Mouse (Mus musculus) MEL (cell line): ENCODE measurements around the gene Sarm1. TPM values are rescaled to one million over a fixed set of nuclear protein-coding genes. Genes with fewer than 3 reads are reported as not detected.
"Not testable (repeated sequence)": the region's sequence is repeated elsewhere in the genome, so short reads cannot be mapped to it uniquely, and the experiment has no call there.

Experiments used
- DNase-seq: peaks from one replicate; pipeline ENCODE4 v3.0.0; 2011; ENCODE audit warnings: low read depth, low spot score
- H3K27ac ChIP-seq: 2 replicates; pipeline ENCODE4 v1.5.1; 2012; ENCODE audit warnings: low read depth, mild to moderate bottlenecking, control low read depth, low read length, moderate library complexity; ENCODE audit not compliant: control insufficient read depth
- H3K27me3 ChIP-seq, 2 experiments: fragments of 150-350 bp in 1 of 2; sonication (generic) in 1 of 2; 2 replicates each; pipeline ENCODE4 v1.6.1; 2012; ENCODE audit warnings: low read length in 2 of 2, mild to moderate bottlenecking in 2 of 2, improper control_type of control experiment in 1 of 2, moderate library complexity in 1 of 2; ENCODE audit not compliant: insufficient read depth in 2 of 2, control insufficient read depth in 1 of 2
- H3K36me3 ChIP-seq, 2 experiments: 2 replicates each; pipeline ENCODE4 v1.6.1; 2012 to 2014; ENCODE audit warnings: low read length in 2 of 2, improper control_type of control experiment in 1 of 2, inconsistent platforms in 1 of 2, mild to moderate bottlenecking in 1 of 2; ENCODE audit not compliant: insufficient read depth in 2 of 2, control insufficient read depth in 1 of 2
- H3K4me1 ChIP-seq, 2 experiments: fragments of 150-350 bp in 1 of 2; sonication (generic) in 1 of 2; 2 replicates each; pipeline ENCODE4 v1.6.1; 2012; ENCODE audit warnings: low read length in 2 of 2, improper control_type of control experiment in 1 of 2, mild to moderate bottlenecking in 1 of 2; ENCODE audit not compliant: insufficient read depth in 2 of 2, control insufficient read depth in 1 of 2
- H3K4me3 ChIP-seq, 2 experiments: fragments of 150-350 bp in 1 of 2; sonication (generic) in 1 of 2; 2 replicates each; pipeline ENCODE4 v1.5.1; 2012; ENCODE audit warnings: low read depth in 2 of 2, low read length in 2 of 2, mild to moderate bottlenecking in 2 of 2, moderate library complexity in 2 of 2, control low read depth in 1 of 2, improper control_type of control experiment in 1 of 2; ENCODE audit not compliant: control insufficient read depth in 1 of 2, insufficient read depth in 1 of 2
- H3K79me2 ChIP-seq: 2 replicates; pipeline ENCODE4 v1.6.1; 2012; ENCODE audit warnings: mild to moderate bottlenecking, low read length, moderate library complexity; ENCODE audit not compliant: control insufficient read depth, poor library complexity, insufficient read depth
- H3K9ac ChIP-seq: 2 replicates; pipeline ENCODE4 v1.6.1; 2012; ENCODE audit warnings: low read depth, mild to moderate bottlenecking, control low read depth, low read length, moderate library complexity; ENCODE audit not compliant: control insufficient read depth, poor library complexity, severe bottlenecking
- H3K9me3 ChIP-seq: fragments of 150-350 bp; sonication (generic); replicated peaks from 2 replicates; pipeline ENCODE4 v1.6.1; 2012; ENCODE audit warnings: mild to moderate bottlenecking, low read length, improper control_type of control experiment, moderate library complexity; ENCODE audit not compliant: insufficient read depth
- CTCF ChIP-seq, 3 experiments: IDR thresholded peaks in 2 of 3; conservative IDR thresholded peaks in 1 of 3; 2 replicates each; pipeline ENCODE4 v1.5.1; 2011 to 2012; ENCODE audit warnings: low read length in 3 of 3, low read depth in 2 of 3, mild to moderate bottlenecking in 2 of 3, improper control_type of control experiment in 1 of 3, inconsistent platforms in 1 of 3, mixed read lengths in 1 of 3, moderate library complexity in 1 of 3; ENCODE audit not compliant: control insufficient read depth in 1 of 3, insufficient read depth in 1 of 3, poor library complexity in 1 of 3, severe bottlenecking in 1 of 3
- ELF1 ChIP-seq: IDR thresholded peaks from 2 replicates; pipeline ENCODE4 v1.6.1; 2014; ENCODE audit warnings: low read depth, mild to moderate bottlenecking, inconsistent platforms, low read length, improper control_type of control experiment, moderate library complexity
- EP300 ChIP-seq, 2 experiments: IDR thresholded peaks; 2 replicates each; pipeline ENCODE4 v1.6.1; 2011; ENCODE audit warnings: improper control_type of control experiment in 2 of 2, low read length in 2 of 2, low read depth in 1 of 2, mild to moderate bottlenecking in 1 of 2
- ETS1 ChIP-seq: IDR thresholded peaks from 2 replicates; pipeline ENCODE4 v1.6.1; 2012; ENCODE audit warnings: low read depth, mild to moderate bottlenecking, inconsistent platforms, low read length, improper control_type of control experiment, moderate library complexity
- GABPA ChIP-seq: IDR thresholded peaks from 2 replicates; pipeline ENCODE4 v1.6.1; 2012; ENCODE audit warnings: low read depth, mild to moderate bottlenecking, inconsistent platforms, low read length, improper control_type of control experiment, moderate library complexity
- GATA1 ChIP-seq: IDR thresholded peaks from 2 replicates; pipeline ENCODE4 v1.6.1; 2011; ENCODE audit warnings: low read depth, low read length, improper control_type of control experiment
- HCFC1 ChIP-seq: IDR thresholded peaks from 2 replicates; pipeline ENCODE4 v1.6.1; 2012; ENCODE audit warnings: low read depth, mild to moderate bottlenecking, inconsistent platforms, low read length, improper control_type of control experiment, moderate library complexity
- MAFK ChIP-seq: IDR thresholded peaks from 2 replicates; pipeline ENCODE4 v1.6.1; 2011; ENCODE audit warnings: low read depth, mild to moderate bottlenecking, low read length, improper control_type of control experiment, borderline replicate concordance
- MEF2A ChIP-seq: IDR thresholded peaks from 2 replicates; pipeline ENCODE4 v1.6.1; 2014; ENCODE audit warnings: low read depth, mild to moderate bottlenecking, inconsistent platforms, low read length, improper control_type of control experiment; ENCODE audit not compliant: poor library complexity, insufficient replicate concordance, severe bottlenecking; ENCODE audit errors: extremely low read depth
- MXI1 ChIP-seq: IDR thresholded peaks from 2 replicates; pipeline ENCODE4 v1.6.1; 2011; ENCODE audit warnings: mild to moderate bottlenecking, low read depth, low read length, improper control_type of control experiment
- POLR2AphosphoS2 ChIP-seq: IDR thresholded peaks from 2 replicates; pipeline ENCODE4 v1.6.1; 2011; ENCODE audit warnings: low read length, improper control_type of control experiment
- RAD21 ChIP-seq: IDR thresholded peaks from 2 replicates; pipeline ENCODE4 v1.6.1; 2011; ENCODE audit warnings: mild to moderate bottlenecking, low read depth, low read length, improper control_type of control experiment
- SMC3 ChIP-seq: IDR thresholded peaks from 2 replicates; pipeline ENCODE4 v1.6.1; 2011; ENCODE audit warnings: low read depth, low read length, improper control_type of control experiment
- TBP ChIP-seq: IDR thresholded peaks from 2 replicates; pipeline ENCODE4 v1.8.0; 2011; ENCODE audit warnings: low read depth, low read length, improper control_type of control experiment
- TCF12 ChIP-seq: IDR thresholded peaks from 2 replicates; pipeline ENCODE4 v1.6.1; 2014; ENCODE audit warnings: low read depth, mild to moderate bottlenecking, inconsistent platforms, low read length, improper control_type of control experiment, moderate library complexity
- UBTF ChIP-seq: IDR thresholded peaks from 2 replicates; pipeline ENCODE4 v1.6.1; 2012; ENCODE audit warnings: low read depth, mild to moderate bottlenecking, inconsistent platforms, low read length, improper control_type of control experiment, moderate library complexity, borderline replicate concordance; ENCODE audit not compliant: insufficient read depth
- USF2 ChIP-seq, 2 experiments: IDR thresholded peaks; 2 replicates each; pipeline ENCODE4 v1.6.1; 2011 to 2012; ENCODE audit warnings: improper control_type of control experiment in 2 of 2, low read length in 2 of 2, borderline replicate concordance in 1 of 2, inconsistent platforms in 1 of 2, low read depth in 1 of 2, mild to moderate bottlenecking in 1 of 2; ENCODE audit not compliant: insufficient read depth in 1 of 2
- ZC3H11A ChIP-seq: IDR thresholded peaks from 2 replicates; pipeline ENCODE4 v1.6.1; 2012; ENCODE audit warnings: low read depth, mild to moderate bottlenecking, inconsistent platforms, low read length, improper control_type of control experiment
- ZKSCAN1 ChIP-seq: IDR thresholded peaks from 2 replicates; pipeline ENCODE4 v1.6.1; 2012; ENCODE audit warnings: low read depth, mild to moderate bottlenecking, inconsistent platforms, low read length, improper control_type of control experiment, moderate library complexity
- ZNF384 ChIP-seq: IDR thresholded peaks from 2 replicates; pipeline ENCODE4 v1.6.1; 2012; ENCODE audit warnings: low read depth, mild to moderate bottlenecking, inconsistent platforms, low read length, improper control_type of control experiment
- polyA plus RNA-seq, 2 experiments: library from polyadenylated mRNA; stranded (reverse) in 1 of 2; unstranded in 1 of 2; fragments of >175 nt in 1 of 2; fragments of >200 nt in 1 of 2; gene quantifications; 2 replicates each; pipeline versions ENCODE4 v1.2.1 to v1.2.4; 2012; ENCODE audit warnings: low replicate concordance in 2 of 2, low read depth in 1 of 2; ENCODE audit not compliant: insufficient read length in 2 of 2, insufficient read depth in 1 of 2, missing spikeins in 1 of 2
- total RNA-seq: library from RNA; depleted of rRNA; stranded (reverse); fragments of 300-350 nt; gene quantifications from 2 replicates; pipeline ENCODE4 v1.2.3, GENCODE M21; 2012

Gene Sarm1
- total and polyA plus RNA-seq, 3 experiments, result 0.73 to 4.3 TPM; not detected in 1

DNA sequence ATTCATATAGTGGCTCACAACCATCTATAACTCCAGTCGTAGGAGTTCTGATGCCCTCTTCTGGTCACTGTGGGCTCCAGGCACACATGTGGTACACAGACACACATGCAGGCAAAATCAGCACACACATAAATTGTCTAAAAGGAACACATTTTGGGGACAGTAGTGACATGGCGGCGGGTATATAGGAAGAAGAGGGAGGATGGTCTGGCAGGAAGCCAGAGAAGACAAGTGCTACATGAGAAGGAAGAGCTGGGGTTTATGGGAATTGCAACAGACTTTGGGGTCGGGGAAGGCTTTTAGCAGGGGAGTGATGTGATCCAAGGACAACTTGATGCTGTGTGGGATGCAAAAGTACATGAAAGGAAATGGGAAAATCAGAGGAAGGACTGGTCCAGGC is 37.0 kb upstream of the Sarm1 start:
- H3K4me3 ChIP-seq, result no peak overlapping the region

DNA sequence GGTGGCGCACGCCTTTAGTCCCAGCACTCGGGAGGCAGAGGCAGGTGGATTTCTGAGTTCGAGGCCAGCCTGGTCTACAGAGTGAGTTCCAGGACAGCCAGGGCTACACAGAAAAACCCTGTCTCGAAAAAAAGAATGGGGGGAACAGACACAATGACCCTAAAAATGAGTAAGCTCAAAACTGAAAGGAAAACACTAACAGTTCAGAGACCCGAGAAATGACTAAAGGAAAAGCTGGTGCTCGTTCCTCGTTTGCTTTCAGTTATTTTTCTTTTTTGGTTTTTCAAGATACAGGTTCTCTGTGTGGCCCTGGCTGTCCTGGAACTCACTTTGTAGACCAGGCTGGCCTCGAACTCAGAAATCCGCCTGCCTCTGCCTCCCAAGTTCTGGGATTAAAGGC is 34.0 kb upstream of the Sarm1 start:
- not testable (repeated sequence) for DNase-seq, H3K79me2 ChIP-seq, H3K9me3 ChIP-seq, H3K4me3 ChIP-seq, H3K27me3 ChIP-seq, H3K36me3 ChIP-seq, H3K27ac ChIP-seq, H3K9ac ChIP-seq
- peaks cover 0 to 12% of the 10 kb centered on the region in 2 experiments; a peak in 3 of 4 replicates for H3K4me1 ChIP-seq

More for the DNA sequence above, 37.0 kb upstream of the Sarm1 start:
- no peak for DNase-seq
- Histone ChIP-seq H3K27me3 (no peaks in the 10 kb centered on the region), H3K36me3 (peaks cover 3 to 25% of the 10 kb centered on the region in 2 experiments), H3K79me2 (peaks cover 23% of the 10 kb centered on the region), H3K27ac (no peak overlapping the region), H3K4me1 (peaks cover 0 to 34% of the 10 kb centered on the region in 2 experiments; a peak in 3 of 4 replicates), H3K9ac (no peak overlapping the region), H3K9me3 (no peaks in the 10 kb centered on the region)
- TF ChIP-seq RAD21, result peak; percentile 11
- TF ChIP-seq ZC3H11A, result no peak
- no peak for TF ChIP-seq EP300 (IDR thresholded peaks at IDR 0.05; ENCODE audit: low read depth in 1 of 2, low read length in 2 of 2)
- TF ChIP-seq TCF12, result no peak
- no peak for TF ChIP-seq ELF1
- TF ChIP-seq ETS1, result no peak
- peak; percentile 29; the same call in 1 of the 2 replicates for TF ChIP-seq SMC3
- no peak for TF ChIP-seq MAFK
- TF ChIP-seq USF2 (IDR thresholded peaks at IDR 0.05; ENCODE audit: borderline replicate concordance in 1 of 2, insufficient read depth in 1 of 2, low read depth in 1 of 2, low read length in 2 of 2), result no peak
- TF ChIP-seq CTCF (IDR thresholded peaks at IDR 0.05 in 2 of 3, conservative IDR thresholded peaks at IDR 0.05 in 1 of 3; ENCODE audit: control insufficient read depth in 1 of 3, insufficient read depth in 1 of 3, low read depth in 2 of 3, low read length in 3 of 3, poor library complexity in 1 of 3, severe bottlenecking in 1 of 3), result peak; percentile 19 to 43 (median 29); a peak in 5 of 6 replicates
- no peak for TF ChIP-seq TBP

- TF ChIP-seq GATA1 (no peak), MXI1 (no peak), HCFC1 (no peak), UBTF (no peak), ZKSCAN1 (no peak), POLR2AphosphoS2 (no peak), ZNF384 (no peak), MEF2A (no peak), RAD21 (no peak), CTCF (IDR thresholded peaks at IDR 0.05 in 2 of 3, conservative IDR thresholded peaks at IDR 0.05 in 1 of 3; ENCODE audit: control insufficient read depth in 1 of 3, insufficient read depth in 1 of 3, low read depth in 2 of 3, low read length in 3 of 3, poor library complexity in 1 of 3, severe bottlenecking in 1 of 3) (no peak), USF2 (IDR thresholded peaks at IDR 0.05; ENCODE audit: borderline replicate concordance in 1 of 2, insufficient read depth in 1 of 2, low read depth in 1 of 2, low read length in 2 of 2) (no peak), GABPA (no peak), TCF12 (no peak)
- Histone ChIP-seq H3K9ac (no peak overlapping the region), H3K79me2 (no peaks in the 10 kb centered on the region), H3K4me3 (no peak overlapping the region), H3K27me3 (no peaks in the 10 kb centered on the region), H3K27ac (no peak overlapping the region), H3K36me3 (peaks cover 0 to 8% of the 10 kb centered on the region in 2 experiments; a peak in 2 of 4 replicates), H3K9me3 (no peaks in the 10 kb centered on the region), H3K4me1 (peaks cover 0 to 12% of the 10 kb centered on the region in 2 experiments; a peak in 3 of 4 replicates)
- DNase-seq, result no peak
These were observed 33.5 kb upstream of the Sarm1 start for GRCm38 (mm10) chr11:78531046-78531445.
